Mouse (Mus musculus): ENCODE data around the gene Ints4. TPM values are rescaled to one million over a fixed set of nuclear protein-coding genes. Genes with fewer than 3 reads are reported as not detected.

Ints4 gene
- total RNA-seq, 2 experiments from 2014 or later = 46.6 to 52.4 TPM

DNA sequence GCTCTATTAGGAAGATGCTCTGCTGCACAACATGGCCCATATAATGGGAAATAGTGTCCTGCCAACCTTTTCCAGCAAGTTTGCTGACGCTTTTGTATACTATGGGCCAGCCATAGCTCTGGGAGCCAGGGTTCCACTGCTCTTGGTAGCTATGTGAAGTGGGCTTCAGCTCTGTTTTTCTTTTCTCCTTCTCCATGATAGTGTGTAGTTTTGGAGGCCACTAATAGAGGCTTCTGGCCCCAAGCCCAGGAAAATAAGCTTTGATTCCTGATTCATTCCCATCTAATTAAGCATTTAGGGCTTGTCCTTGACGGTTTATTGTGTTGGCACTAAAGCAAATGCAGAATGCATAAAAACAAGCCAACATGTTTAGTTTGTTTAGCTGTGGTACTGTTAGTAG is 39.2 kb downstream of the Ints4 start:
- DNase-seq = no peak
- intact Hi-C loops (cut with DNase I) = no loop called here

DNA sequence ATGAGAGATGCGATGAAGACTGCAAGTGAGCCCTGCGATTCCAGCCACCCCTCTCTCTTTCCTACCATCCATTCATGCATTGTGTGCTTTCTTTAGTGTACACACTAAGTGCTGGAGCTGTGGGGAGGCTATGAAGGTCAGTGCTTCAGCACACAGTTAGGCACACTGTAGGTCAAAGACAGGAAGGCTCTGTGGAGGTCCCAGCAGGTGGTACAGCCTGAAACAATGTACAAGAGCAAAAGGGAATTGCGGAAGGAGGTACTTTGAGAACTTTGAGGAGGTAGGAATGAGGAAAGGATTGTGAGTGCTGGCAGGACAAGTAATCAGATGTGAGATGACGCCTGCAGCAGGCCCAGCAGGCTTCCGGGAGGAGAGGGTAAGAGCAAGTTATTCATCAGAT is 54.8 kb downstream of the Ints4 start:
- intact Hi-C loops (cut with DNase I) = no loop called here
- no peak for DNase-seq

DNA sequence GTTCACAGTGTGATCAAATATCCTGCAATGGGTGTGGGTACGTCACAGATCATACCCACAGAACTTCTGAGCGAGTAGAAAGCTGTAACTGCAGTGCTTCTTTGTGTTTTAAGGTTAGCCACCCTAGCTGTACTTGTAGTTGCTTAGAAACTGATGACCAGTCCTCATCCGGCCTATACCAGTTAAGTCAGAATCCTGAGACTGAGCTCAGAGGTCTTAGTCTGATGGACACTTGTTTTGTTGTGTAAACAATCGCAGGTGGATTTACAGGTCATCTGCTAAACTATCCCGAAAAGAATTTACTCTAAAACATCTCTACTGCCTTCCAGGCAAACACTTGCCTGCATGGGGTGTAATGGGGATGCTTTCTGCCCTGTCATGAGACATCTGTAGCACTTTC is 55.8 kb downstream of the Ints4 start:
- intact Hi-C loops (cut with DNase I) = no loop called here
- no peak for DNase-seq

DNA sequence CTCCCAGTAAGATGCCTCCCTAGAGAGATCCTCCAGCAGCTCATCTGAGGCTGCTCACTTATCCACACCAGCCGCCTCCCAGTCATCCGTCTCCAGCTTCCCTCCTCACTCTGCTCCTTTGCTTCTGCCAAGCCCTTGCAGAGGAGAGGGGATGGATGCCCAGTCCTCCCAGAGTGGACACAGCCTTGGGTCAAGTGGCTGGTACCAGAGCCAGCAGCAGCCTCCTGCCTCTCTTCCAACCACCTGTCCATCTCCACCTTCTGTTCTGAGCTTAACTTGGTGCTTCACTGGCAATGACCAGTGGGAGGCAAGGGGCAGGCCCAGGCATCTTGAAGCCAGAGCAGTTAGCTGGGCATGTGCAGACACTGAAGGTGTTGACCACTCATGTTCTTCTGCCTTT is 65.7 kb downstream of the Ints4 start:
- intact Hi-C loops (cut with DNase I) = no loop called here

DNA sequence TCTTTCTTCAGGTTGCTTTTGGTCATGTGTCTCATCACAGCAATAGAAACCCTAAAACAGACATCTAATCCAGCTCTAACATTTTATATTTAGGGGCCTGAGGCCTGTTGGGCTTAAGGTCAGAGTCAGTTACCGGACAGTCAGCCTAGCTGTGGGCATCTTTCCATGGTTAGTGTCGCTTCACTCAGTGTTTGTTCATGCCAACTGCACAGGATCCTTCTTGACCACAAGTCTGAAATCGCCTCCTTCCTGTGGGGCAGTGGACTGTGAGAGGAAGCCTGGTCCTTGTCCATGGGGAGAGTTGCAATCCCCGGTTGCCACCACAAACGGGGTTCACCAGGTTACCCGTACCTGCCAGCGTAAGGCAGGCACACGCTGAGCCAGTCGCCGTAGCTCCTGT is 68.5 kb downstream of the Ints4 start:
- intact Hi-C loops (cut with DNase I) = no loop called here
- no peak for DNase-seq

More for the DNA sequence above, 65.7 kb downstream of the Ints4 start:
- no peak for DNase-seq

DNA sequence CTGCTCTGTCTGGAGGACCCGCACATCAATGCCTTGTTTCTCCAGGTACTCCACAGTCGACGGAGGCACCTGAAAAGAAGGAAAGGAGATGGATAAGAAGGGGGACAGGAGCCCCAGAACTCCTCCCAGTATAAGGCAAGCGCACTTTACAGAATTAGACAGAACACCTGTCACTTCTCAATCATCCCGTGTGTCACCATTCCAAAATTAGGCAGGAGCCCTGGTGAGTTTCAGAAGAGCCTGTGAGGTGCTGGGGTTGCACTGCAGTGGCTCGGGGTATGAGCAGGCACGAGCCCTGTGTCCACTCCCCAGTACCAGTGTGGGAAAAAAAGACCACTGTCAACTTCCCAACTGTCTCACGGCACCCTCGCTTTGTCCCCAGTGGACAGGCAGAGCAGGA is 69.9 kb downstream of the Ints4 start:
- intact Hi-C loops (cut with DNase I) = no loop called here
- no peak for DNase-seq

DNA sequence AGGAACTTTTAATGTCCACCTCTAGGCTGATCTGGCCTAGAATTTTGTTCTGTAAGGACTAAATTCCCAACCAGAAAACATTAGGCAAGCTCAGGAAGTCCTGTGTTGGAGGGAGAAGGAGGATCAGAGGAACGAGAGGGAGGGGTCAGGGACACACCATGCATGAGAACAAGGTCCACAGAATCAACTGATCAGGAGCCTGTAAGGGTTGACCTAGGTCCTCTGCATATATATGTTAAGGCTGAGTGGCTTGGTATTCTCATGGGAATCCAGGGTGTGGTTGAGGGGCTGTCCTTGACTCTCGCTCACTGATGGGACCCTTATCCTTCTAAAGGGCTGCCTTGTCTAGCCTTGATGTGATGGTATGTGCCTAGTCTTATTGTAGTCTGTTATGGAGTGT is 82.8 kb downstream of the Ints4 start:
- intact Hi-C loops (cut with DNase I) = no loop called here
- DNase-seq = no peak

DNA sequence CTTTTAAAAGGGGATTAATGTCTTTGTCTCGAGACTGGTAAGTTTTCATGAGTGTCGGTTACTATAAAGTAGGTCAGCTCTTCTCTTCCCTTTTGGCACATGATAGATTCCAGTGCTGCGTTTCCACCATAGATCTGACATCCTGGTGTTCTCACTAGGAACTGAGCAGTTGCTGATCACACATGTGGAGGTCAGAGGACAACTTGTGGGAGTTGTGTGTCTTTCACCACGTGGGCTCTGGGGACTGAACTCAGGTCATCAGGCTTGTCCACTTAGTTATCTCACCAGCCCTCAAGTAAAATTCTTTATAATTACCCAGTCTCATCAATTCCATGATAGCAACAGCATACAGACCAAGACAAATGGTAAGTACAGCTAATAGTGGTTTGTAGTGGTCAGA is 88.6 kb downstream of the Ints4 start:
- intact Hi-C loops (cut with DNase I) = no loop called here

DNA sequence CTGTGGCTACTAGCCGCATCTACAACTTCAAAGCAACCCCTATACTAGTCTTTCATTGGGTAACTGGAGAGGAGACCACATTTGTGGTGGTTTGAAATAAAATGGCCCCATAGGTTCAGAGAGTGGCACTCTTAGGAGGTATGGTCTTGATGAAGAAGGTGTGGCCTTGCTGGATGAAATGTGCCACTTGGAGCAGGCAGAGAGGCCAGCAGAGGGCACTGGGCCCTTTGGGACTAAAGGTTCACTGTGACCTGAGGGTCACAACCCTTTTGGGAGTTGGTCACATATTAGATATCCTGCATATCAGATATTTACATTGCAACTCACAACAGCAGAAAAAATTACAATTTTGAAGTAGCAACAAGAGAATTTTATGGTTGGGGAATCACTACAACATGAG is 89.6 kb downstream of the Ints4 start:
- intact Hi-C loops (cut with DNase I) = no loop called here
- DNase-seq = no peak

More for the DNA sequence above, 88.6 kb downstream of the Ints4 start:
- no peak for DNase-seq

DNA sequence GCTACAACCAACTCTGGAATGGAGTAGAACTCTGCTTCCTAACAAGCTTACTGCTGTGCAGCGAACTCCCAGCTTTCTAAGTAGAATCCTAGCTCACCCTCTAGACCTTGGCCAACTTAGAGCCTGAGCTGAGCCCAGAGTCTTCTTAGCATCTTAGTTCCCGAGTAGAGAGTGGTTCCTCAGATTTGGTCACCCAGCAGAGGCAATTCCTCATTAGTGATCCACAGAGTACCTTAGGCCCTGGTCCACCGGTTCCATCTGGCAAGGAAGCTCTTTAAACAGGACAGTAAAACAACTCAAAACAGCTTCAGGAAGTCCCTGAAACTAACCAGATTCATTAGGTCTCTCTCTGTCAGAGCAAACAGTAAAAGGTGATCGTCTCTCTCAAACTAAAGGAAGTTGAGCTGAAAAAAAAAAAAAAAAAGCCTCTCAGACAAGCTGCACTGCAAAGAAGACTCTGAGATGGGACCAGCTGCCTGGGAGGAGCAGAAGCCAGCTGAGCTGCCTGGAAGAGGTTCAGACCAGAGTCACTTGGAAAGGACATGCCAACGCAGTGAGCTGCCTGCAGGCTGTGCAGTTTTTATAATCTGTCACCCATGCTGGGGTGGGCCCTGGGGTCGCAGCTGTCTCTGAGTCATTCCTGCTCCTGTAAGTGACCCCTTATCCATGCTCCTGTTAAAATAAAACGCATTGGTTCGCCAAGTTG is 97.8 kb downstream of the Ints4 start:
- DNase-seq = peak; percentile 68 to 70
- intact Hi-C loops (cut with DNase I) = loop anchor here (2.0 to 5.0 kb wide), 3 partner anchors 98 to 119 kb away; partner anchors contain the start of genes Clns1a and Ints4

DNA sequence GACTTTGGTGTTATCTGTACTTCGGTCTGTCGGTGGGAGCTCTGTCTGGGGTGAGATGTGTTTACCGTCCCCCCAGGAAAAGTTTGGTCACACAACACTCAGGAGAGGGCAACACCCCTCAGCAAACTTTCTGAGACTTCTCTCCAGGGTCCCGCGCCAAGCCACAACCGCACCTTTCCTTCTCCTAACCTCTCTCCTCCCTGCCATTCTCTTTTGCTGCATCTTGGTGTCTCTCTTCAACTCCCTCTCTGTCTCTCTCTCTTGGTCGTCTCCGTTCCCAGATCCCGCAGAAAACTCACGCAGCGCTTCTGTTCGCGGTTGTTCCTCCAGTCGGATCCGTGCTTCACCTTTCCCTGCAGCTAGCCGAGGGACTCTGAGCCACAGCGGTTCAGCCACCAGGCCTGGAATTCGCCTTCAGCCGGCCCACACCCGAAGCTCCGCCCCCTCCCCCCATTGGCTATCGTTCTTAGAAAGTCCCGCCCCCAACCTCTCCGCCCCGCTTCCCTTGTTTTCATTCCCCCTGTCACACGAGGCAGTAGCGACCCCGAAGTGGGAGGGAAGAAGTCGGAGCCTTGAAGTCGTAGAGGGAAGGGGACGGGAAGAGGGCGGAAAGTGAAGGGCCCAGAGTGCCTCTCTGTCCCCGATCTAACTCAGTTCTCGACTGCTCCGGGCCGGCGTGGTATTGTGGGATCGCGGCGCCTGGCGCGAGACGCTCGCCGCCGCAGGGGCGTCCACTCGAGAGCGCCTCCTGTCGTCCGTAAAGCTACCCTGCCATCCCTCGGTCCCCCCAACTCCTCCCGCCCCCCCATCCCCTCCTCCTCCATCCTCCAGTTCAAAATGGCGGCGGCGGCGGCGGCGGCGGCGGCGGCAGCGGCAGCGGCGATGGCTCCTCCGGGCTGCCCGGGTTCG is 98.6 kb downstream of the Ints4 start, which contains the start of the genes Aamdc and Rsf1:
Gene Aamdc, minus strand, starts transcription at position 431 of the 909 bp plus-strand sequence.
Gene Rsf1, plus strand, starts transcription at position 823 of the 909 bp plus-strand sequence.
- peak; percentile 94 to 96 for DNase-seq
- intact Hi-C loops (cut with DNase I) = loop anchor here (2.0 to 5.0 kb wide), 3 partner anchors 98 to 118 kb away; partner anchors contain the start of genes Clns1a and Ints4

DNA sequence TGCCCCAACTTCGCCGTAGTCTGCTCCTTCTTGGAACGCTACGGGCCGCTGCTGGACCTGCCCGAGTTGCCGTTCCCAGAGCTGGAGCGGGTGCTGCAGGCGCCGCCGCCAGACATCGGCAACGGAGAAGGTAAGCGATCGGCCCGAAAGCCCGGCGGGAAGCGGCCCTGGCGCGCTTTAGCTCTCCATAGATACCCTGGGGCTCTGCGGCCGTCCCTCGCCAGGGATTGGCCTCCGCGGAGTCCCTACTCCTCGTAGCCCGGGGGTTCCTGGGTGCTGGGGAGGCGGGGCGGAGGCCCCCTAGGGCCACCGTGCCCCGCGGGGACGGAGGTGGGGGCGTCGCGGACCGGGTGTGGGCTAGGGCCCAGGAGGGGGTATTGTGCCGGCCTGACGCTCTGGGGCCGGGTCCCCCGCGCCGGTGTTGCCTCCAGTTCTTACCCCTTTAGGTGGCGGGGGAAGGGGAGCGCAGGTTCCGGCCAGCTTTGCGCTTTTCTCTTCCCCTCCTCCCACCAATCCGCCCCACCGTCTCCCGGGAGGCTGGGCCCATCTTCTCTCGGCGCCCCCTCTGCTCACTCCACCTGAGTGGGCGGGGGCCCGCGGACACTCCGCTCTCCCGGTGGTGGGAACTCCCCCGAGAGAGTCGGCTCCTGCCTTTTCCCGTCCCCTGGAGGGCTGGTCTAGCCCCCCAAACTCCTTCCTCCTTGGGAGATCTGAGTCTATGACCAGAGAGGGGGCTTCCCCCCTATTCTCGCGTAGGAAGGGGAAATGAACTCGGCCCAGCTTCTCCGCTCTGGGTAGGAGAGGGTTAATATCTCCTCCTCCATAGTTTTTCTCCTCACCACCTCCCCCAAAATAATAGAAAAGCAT is 99.5 kb downstream of the Ints4 start:
- DNase-seq = peak; percentile 51 to 58
- intact Hi-C loops (cut with DNase I) = loop anchor here (2.0 to 5.0 kb wide), 6 partner anchors 62 to 157 kb away; partner anchors contain the start of genes Clns1a and Ints4

DNA sequence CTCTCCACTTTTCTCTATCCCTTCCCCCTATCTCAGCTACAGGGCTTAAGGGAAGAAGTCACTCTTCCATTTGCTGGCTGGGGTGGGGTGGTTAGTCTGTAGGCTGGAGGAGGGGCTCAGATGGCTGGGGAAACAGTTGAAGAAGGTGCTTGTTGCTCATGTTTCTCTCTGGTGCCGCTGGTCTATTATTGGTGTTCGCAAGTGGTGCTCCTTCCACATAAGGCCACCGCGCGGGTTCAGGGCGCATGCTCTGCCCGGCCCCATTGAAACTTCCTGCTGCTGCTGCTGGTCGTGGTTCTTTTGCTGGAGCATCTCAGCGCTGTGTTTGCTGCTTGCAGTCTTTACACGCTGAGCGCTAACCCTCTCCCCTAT is 100.1 kb downstream of the Ints4 start:
- intact Hi-C loops (cut with DNase I) = loop anchor here (2.0 to 5.0 kb wide), 3 partner anchors 61 to 158 kb away; no protein-coding TSS in a partner anchor
- DNase-seq = peak; percentile 90

DNA sequence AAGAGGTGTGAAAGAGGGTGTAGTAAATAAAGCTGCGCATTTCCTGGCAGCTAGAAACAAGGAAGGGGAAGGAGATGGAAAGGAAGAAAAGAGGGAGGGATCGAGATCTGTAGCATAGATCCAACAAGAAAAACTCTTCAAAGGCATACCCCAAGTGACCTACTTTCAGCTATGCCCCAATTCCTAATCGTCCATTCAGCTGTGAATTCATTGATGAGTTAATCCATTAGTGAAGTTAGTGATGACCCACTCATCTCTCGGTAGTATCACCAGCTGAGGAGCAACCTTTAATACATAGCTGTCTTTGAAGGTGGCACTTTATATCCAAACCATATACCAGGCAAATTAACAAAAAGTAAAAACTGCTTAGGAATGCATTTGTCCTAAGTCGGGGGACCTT is 107.8 kb downstream of the Ints4 start:
- intact Hi-C loops (cut with DNase I) = no loop called here

DNA sequence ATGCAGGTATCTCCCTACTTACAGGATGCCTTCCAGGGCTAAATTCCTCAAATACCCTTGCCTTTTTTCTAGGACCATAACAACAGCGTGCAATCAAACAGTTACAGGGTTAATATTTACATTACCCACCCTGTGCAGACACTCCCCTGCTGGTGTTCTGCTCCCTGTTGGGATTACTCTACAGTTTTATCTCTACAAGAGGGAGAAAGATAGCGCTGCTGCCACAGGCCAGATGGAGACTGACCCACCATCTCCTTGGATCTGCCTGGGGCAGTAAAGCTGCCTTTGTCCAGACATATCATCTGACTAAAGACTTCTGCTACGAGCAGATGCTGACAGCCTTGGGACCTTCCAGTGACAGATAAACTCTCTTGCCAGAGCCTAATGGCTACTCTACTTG is 109.7 kb downstream of the Ints4 start:
- no peak for DNase-seq
- intact Hi-C loops (cut with DNase I) = no loop called here

More for the DNA sequence above, 107.8 kb downstream of the Ints4 start:
- no peak for DNase-seq

Other genes starting within 250 kb of the Ints4 start
- gene Usp35, start 148.9 kb upstream of the Ints4 start, total RNA-seq (2021) = 1 to 10 TPM; 1.5 to 1.7 TPM
- gene Kctd21, start 148.6 kb upstream of the Ints4 start, total RNA-seq (2021) = 1 to 10 TPM; 1.4 to 2.7 TPM
- 1 to 10 TPM; 7.7 to 7.8 TPM for gene Alg8, start 109.3 kb upstream of the Ints4 start, total RNA-seq (2021)
- gene Ndufc2, start 81.0 kb upstream of the Ints4 start, total RNA-seq (2021) = 100 to 1,000 TPM; 525 to 575 TPM
- 10 to 100 TPM; 20.5 to 28.4 TPM for gene Thrsp, start 63.2 kb upstream of the Ints4 start, total RNA-seq (2021)
- gene Kctd14, start 29.6 kb upstream of the Ints4 start, total RNA-seq (2021) = under 1 TPM; 0.31 to 0.37 TPM
- 10 to 100 TPM; 41.8 to 53.9 TPM for gene Aamdc, start 98.5 kb downstream of the Ints4 start, total RNA-seq (2021)
- 10 to 100 TPM; 17.0 to 20.0 TPM for gene Rsf1, start 98.9 kb downstream of the Ints4 start, total RNA-seq (2021)
- gene Clns1a, start 215.7 kb downstream of the Ints4 start, total RNA-seq (2021) = 10 to 100 TPM; 33.3 to 40.5 TPM